Mouse (Mus musculus) frontal cortex, postnatal 36 days (tissue): ENCODE results near the gene Mc1r.
"Not testable (repeated sequence)": the region's sequence is repeated elsewhere in the genome, so short reads cannot be mapped to it uniquely, and the experiment has no call there.

Source experiments
- DNase-seq, 2 experiments: peaks; one replicate each; pipeline ENCODE4 v3.0.0; 2022; ENCODE audit warnings: low spot score in 2 of 2

Gene Mc1r

DNA sequence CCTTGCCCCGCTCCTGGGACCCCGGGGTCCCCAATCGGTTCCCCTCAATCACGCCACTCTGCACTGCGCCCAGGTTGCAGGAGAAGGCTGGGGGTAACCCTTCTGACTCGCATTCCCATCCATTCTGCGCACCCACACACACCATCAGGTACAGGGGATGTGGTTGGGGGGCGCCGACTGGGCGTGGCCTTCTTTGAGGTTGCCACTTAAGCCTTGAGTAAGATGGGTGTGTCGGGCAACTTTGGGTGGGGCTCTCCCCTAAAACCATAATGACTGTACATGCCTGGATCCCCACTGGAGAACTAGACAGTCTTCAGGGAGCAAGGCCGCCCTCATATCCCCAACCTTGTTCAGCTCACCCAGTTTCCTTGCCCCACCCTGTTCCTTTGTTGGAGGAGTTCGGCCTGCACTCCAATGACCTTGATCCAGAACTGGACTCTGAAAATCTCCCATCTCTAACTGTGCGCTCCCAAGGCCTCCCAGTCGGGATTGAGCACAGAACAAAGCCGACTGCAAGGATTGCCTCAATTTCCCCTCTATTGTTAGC lies 4.9 kb downstream of the Mc1r start:
- DNase-seq, result no peak

DNA sequence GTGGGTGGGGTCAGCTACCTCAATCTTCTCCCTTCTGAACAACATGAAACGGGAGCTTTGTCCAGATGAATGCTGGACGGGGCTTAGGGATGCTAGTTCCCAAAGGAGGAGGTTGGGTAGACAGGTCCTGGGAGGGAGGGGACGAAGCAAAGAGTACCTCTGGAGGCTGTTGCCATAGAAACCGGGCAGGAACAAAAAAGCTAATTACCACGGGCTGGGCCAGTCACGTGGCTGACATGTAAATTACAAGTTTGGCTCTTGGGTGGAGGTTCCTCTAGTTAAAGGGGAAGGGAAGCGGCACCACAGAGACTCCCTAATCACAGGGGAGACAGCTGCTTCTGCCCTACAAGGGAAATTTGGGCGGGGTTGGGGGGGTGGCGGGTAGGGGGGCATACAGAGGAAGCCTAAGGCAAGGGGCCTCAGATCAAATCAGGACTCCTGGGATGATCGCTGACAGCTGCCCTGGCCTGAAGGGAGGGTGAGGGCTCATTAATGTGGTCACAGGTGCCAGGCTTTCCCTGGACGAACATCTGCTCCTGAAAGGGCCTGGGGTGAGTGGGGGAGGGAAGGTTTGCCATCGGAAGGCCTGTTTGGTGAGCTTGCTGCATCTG lies 5.8 kb downstream of the Mc1r start:
- peak; percentile 73 to 87 for DNase-seq

GRCm38 (mm10) chr8:123414255-123414654 lies 7.3 kb downstream of the Mc1r start:
- no peak for DNase-seq

GRCm38 (mm10) chr8:123414997-123415696 lies 8.2 kb downstream of the Mc1r start:
- not testable (repeated sequence) for DNase-seq

DNA sequence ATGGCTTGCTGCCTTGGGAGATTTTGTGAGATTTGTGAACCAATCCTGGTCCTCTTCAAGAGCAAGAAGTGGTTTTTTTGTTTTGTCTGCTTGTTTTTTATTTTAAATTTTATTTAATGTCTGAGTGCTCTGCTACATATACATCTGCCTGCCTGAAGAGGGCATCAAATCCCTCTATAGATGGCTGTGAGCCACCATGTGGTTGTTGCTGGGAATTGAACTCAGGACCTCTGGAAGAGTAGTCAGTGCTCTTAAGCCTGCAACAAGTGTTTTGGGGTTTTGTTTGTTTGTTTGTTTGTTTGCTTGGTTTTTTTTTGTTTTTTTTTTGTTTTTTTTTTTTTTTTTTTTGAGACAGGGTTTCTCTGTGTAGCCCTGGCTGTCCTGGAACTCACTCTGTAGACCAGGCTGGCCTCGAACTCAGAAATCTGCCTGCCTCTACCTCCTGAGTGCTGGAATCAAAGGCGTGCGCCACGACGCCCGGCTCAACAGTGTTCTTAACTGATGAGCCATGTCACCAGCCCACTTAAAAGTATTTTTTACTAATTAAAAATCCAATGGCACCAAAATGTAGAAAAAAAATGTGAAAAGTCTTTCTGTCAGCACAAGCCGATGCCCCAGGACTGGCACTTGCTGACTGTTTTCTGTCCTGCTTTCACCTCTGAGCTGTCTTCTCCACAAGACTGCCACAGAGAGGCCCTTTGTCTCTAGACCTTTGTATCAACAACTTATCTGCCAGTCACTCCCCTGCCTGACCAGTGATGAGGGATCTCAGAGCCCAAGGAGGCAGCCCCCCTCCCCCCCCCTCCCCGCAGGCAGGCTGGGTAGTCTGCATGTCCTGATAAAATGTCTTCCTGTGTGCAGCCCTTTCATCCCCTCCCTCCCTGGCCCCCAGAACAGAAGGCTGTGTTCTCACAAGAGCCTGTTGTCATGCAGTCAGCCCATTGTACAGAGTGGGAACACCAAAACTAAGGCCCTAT lies 9.3 kb downstream of the Mc1r start:
- no peak for DNase-seq

DNA sequence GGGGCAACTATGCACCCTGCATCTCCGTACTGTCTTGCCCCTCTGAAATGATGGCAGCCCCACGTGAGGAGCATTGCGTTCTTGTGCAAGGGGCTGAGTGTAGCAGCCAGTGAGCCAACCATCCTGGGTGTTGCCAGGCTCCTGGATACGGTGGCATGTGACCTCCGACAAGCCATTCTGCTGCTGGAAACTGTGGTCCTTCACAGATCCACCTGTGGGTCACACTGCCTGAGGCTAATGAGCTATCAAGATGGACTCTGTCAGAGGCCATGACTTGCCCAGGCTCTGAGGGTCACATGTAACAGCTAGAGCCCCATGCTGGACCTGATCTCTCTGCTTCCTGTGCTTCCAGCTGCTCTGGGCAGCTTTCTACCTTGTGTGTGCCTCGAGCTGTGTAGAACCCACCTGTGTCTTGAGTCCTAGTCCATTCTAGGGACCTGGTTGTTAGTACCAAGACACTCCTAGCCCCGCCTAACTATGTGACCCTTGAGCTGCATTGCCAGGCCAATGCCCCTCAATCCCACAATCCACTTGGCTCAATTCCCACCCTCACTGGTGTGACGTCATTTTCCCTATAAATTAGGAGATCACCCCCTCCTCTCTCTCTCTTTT lies 10.1 kb downstream of the Mc1r start:
- DNase-seq, result no peak

GRCm38 (mm10) chr8:123419711-123420110 lies 12.8 kb downstream of the Mc1r start:
- DNase-seq, result no peak

GRCm38 (mm10) chr8:123420525-123421281 lies 13.8 kb downstream of the Mc1r start:
- no peak for DNase-seq

DNA sequence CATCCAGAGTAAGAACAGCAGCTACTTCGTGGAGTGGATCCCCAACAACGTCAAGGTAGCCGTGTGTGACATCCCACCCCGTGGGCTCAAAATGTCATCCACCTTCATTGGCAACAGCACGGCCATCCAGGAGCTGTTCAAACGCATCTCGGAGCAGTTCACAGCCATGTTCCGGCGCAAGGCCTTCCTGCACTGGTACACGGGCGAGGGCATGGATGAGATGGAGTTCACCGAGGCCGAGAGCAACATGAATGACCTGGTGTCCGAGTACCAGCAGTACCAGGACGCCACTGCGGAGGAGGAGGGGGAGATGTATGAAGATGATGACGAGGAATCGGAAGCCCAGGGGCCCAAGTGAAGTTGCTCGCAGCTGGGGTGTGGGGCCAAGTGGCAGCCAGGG lies 14.4 kb downstream of the Mc1r start:
- no peak for DNase-seq

- peak; percentile 67 to 86 for DNase-seq
These were observed 15.3 kb downstream of the Mc1r start for GRCm38 (mm10) chr8:123422056-123422780.

- no peak for DNase-seq
These were observed 15.9 kb downstream of the Mc1r start for GRCm38 (mm10) chr8:123422781-123423159.

DNA sequence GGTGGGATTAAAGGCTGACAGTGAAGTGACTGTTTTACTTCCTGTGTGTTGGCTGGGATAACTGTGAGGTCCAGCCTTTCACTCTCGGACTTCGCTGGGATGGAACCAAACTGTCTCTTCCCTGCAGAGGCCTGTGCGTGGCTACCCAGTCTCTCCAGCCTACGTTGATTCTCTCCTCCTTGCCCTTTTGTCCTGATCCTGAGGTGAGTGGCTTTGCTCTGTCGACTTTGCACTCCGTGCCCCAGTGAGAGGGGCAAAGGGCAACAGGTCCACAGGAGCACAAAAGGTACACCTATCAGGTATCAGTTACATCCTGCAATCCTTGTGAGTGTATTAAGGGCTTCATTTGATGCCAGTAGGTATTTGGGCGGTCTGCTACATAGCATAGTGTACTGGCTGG lies 16.5 kb downstream of the Mc1r start, which contains the start of gene Def8:
TSS of gene Def8 (plus strand) at position 87 of the 400 bp plus-strand sequence.
- no peak for DNase-seq

DNA sequence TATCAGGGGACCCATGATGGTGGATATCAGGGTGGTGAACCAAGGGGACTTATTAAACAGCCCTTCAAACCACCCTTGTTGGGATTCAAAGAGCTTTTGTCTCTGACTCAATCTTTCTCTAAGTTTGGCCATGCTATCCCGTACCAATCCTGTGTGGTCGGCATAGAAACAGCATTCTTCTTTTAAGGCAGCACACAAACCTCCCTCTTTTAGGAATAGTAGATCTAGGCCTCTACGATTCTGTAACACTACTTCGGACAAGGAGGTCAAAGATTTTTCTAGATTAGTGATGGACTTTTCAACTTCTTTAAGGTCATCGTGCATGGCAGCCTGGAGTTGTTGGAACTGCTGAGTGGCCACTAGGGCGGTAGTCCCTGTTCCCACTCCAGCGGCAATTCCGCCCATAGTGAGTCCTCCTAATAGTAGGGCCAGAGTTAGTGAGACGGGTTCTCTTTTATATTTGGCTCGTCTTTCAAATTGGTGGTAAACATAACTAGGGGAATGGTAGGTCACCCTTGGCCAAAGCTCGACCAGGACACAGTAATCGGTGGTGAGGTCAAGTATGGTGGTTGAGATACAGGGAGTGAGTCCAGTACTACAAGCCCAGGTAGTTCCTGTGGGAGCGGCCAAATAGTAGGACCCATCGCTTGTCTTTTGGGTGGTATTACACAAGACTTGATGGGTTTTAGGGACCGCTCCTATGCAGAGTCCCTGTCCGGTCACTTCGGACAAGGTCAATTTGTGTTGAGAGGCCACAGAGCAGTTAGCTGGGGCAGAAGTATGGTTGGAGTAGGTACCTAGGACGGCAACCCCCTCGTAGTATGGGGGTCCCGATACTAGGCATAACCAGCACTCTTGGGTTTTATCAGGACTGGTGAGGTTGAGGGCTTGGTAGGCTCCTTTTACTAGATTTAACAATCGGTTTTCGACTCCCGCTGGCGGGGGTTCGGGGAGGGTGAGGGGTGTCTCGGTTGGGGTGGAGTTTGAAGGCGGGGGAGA lies 19.9 kb downstream of the Mc1r start:
- no peak for DNase-seq

GRCm38 (mm10) chr8:123427639-123428275 lies 20.9 kb downstream of the Mc1r start:
- no peak for DNase-seq

GRCm38 (mm10) chr8:123428343-123428893 lies 21.5 kb downstream of the Mc1r start:
- DNase-seq, result no peak

DNA sequence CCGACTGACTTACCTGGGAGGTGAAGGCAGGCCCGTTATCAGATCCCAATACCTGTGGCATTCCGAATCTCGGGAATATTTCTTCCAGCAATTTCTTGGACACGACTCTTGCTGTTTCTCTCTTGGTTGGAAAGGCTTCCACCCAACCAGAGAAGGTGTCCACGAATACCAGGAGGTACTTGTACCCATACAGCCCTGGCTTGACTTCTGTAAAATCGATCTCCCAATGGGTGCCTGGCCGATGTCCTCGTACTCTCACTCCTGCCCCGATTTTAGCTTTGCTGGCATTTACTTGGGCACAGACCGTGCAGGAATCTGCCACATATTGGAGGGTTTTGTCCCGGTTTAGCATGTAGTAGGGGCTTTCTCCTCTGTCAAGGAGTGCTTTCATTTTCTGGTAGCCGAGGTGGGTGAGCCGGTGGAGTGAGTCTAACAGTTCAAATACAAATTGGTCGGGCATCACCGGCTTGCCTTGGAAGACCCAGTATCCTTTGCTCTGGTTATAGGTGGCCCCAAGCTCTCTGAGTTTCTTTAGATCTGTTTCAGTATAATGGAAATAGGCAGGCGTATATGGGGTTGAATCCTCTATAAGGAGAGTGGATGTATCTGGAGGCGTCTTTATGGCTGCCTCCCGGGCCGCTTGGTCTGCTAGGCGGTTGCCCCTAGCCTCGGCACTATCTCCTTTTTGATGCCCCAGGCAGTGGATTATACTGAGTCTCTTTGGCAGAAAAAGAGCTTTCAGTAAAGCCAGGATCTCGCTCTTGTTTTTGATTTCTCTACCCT lies 22.2 kb downstream of the Mc1r start:
- no peak for DNase-seq

- not testable (repeated sequence) for DNase-seq
These were observed 22.8 kb downstream of the Mc1r start for GRCm38 (mm10) chr8:123429722-123430013.

DNA sequence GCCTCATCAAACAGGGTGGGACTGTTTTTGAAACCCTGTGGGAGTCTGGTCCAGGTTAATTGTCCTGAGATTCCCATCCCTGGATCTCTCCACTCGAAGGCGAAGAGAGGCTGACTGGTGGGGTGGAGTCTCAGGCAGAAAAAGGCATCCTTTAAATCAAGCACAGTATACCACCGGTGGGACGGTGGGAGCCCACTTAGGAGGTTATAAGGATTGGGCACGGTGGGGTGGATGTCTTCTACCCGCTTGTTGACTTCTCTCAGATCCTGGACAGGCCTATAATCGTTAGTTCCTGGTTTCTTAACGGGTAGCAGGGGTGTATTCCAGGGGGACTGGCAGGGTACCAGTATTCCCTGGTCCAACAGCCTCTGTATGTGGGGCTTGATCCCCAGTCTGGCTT lies 24.0 kb downstream of the Mc1r start:
- DNase-seq, result not testable (repeated sequence)
